Mouse (Mus musculus) erythroblast, embryonic 14.5 days (primary cell): ENCODE results near the gene St7l.

Source experiments
- GATA1 ChIP-seq: IDR thresholded peaks from 2 replicates; pipeline ENCODE4 v1.6.1; 2012; ENCODE audit warnings: low read length, inconsistent platforms, mixed read lengths
- TAL1 ChIP-seq: IDR thresholded peaks from 3 replicates; pipeline ENCODE4 v1.6.1; 2012; ENCODE audit warnings: low read length, inconsistent platforms, mixed read lengths

GRCm38 (mm10) chr3:104952891-104953670 is 89.3 kb downstream of the St7l start:
- TF ChIP-seq GATA1 (no peak), TAL1 (no peak)
